Mouse (Mus musculus) MEL (cell line): ENCODE data around the gene Metrnl. TPM values are rescaled to one million over a fixed set of nuclear protein-coding genes. Genes with fewer than 3 reads are reported as not detected.

Source experiments
- DNase-seq: peaks from one replicate; pipeline ENCODE4 v3.0.0; 2011; ENCODE audit warnings: low read depth, low spot score
- H3K27ac ChIP-seq: 2 replicates; pipeline ENCODE4 v1.5.1; 2012; ENCODE audit warnings: low read depth, mild to moderate bottlenecking, control low read depth, low read length, moderate library complexity; ENCODE audit not compliant: control insufficient read depth
- H3K27me3 ChIP-seq, 2 experiments: fragments of 150-350 bp in 1 of 2; sonication (generic) in 1 of 2; 2 replicates each; pipeline ENCODE4 v1.6.1; 2012; ENCODE audit warnings: low read length in 2 of 2, mild to moderate bottlenecking in 2 of 2, improper control_type of control experiment in 1 of 2, moderate library complexity in 1 of 2; ENCODE audit not compliant: insufficient read depth in 2 of 2, control insufficient read depth in 1 of 2
- H3K36me3 ChIP-seq, 2 experiments: 2 replicates each; pipeline ENCODE4 v1.6.1; 2012 to 2014; ENCODE audit warnings: low read length in 2 of 2, improper control_type of control experiment in 1 of 2, inconsistent platforms in 1 of 2, mild to moderate bottlenecking in 1 of 2; ENCODE audit not compliant: insufficient read depth in 2 of 2, control insufficient read depth in 1 of 2
- H3K4me1 ChIP-seq, 2 experiments: fragments of 150-350 bp in 1 of 2; sonication (generic) in 1 of 2; 2 replicates each; pipeline ENCODE4 v1.6.1; 2012; ENCODE audit warnings: low read length in 2 of 2, improper control_type of control experiment in 1 of 2, mild to moderate bottlenecking in 1 of 2; ENCODE audit not compliant: insufficient read depth in 2 of 2, control insufficient read depth in 1 of 2
- H3K4me3 ChIP-seq, 2 experiments: fragments of 150-350 bp in 1 of 2; sonication (generic) in 1 of 2; 2 replicates each; pipeline ENCODE4 v1.5.1; 2012; ENCODE audit warnings: low read depth in 2 of 2, low read length in 2 of 2, mild to moderate bottlenecking in 2 of 2, moderate library complexity in 2 of 2, control low read depth in 1 of 2, improper control_type of control experiment in 1 of 2; ENCODE audit not compliant: control insufficient read depth in 1 of 2, insufficient read depth in 1 of 2
- H3K79me2 ChIP-seq: 2 replicates; pipeline ENCODE4 v1.6.1; 2012; ENCODE audit warnings: mild to moderate bottlenecking, low read length, moderate library complexity; ENCODE audit not compliant: control insufficient read depth, poor library complexity, insufficient read depth
- H3K9ac ChIP-seq: 2 replicates; pipeline ENCODE4 v1.6.1; 2012; ENCODE audit warnings: low read depth, mild to moderate bottlenecking, control low read depth, low read length, moderate library complexity; ENCODE audit not compliant: control insufficient read depth, poor library complexity, severe bottlenecking
- H3K9me3 ChIP-seq: fragments of 150-350 bp; sonication (generic); replicated peaks from 2 replicates; pipeline ENCODE4 v1.6.1; 2012; ENCODE audit warnings: mild to moderate bottlenecking, low read length, improper control_type of control experiment, moderate library complexity; ENCODE audit not compliant: insufficient read depth
- BHLHE40 ChIP-seq: IDR thresholded peaks from 2 replicates; pipeline ENCODE4 v1.6.1; 2012; ENCODE audit warnings: low read depth, mild to moderate bottlenecking, inconsistent platforms, low read length, improper control_type of control experiment, borderline replicate concordance
- CHD2 ChIP-seq: IDR thresholded peaks from 2 replicates; pipeline ENCODE4 v1.6.1; 2011; ENCODE audit warnings: low read length, improper control_type of control experiment
- CTCF ChIP-seq, 3 experiments: IDR thresholded peaks in 2 of 3; conservative IDR thresholded peaks in 1 of 3; 2 replicates each; pipeline ENCODE4 v1.5.1; 2011 to 2012; ENCODE audit warnings: low read length in 3 of 3, low read depth in 2 of 3, mild to moderate bottlenecking in 2 of 3, improper control_type of control experiment in 1 of 3, inconsistent platforms in 1 of 3, mixed read lengths in 1 of 3, moderate library complexity in 1 of 3; ENCODE audit not compliant: control insufficient read depth in 1 of 3, insufficient read depth in 1 of 3, poor library complexity in 1 of 3, severe bottlenecking in 1 of 3
- E2F4 ChIP-seq: IDR thresholded peaks from 2 replicates; pipeline ENCODE4 v1.6.1; 2011; ENCODE audit warnings: low read depth, low read length, improper control_type of control experiment, borderline replicate concordance
- ETS1 ChIP-seq: IDR thresholded peaks from 2 replicates; pipeline ENCODE4 v1.6.1; 2012; ENCODE audit warnings: low read depth, mild to moderate bottlenecking, inconsistent platforms, low read length, improper control_type of control experiment, moderate library complexity
- GABPA ChIP-seq: IDR thresholded peaks from 2 replicates; pipeline ENCODE4 v1.6.1; 2012; ENCODE audit warnings: low read depth, mild to moderate bottlenecking, inconsistent platforms, low read length, improper control_type of control experiment, moderate library complexity
- JUND ChIP-seq: IDR thresholded peaks from 2 replicates; pipeline ENCODE4 v1.6.1; 2011; ENCODE audit warnings: low read depth, mild to moderate bottlenecking, improper control_type of control experiment, low read length
- KAT2A ChIP-seq: conservative IDR thresholded peaks from 2 replicates; pipeline ENCODE4 v1.6.1; 2012; ENCODE audit warnings: low read depth, low read length, improper control_type of control experiment, inconsistent platforms
- MAX ChIP-seq: IDR thresholded peaks from 2 replicates; pipeline ENCODE4 v1.6.1; 2011; ENCODE audit warnings: low read length, improper control_type of control experiment
- MXI1 ChIP-seq: IDR thresholded peaks from 2 replicates; pipeline ENCODE4 v1.6.1; 2011; ENCODE audit warnings: mild to moderate bottlenecking, low read depth, low read length, improper control_type of control experiment
- MYB ChIP-seq: IDR thresholded peaks from 2 replicates; pipeline ENCODE4 v1.6.1; 2011; ENCODE audit warnings: mild to moderate bottlenecking, low read depth, low read length, improper control_type of control experiment
- MYC ChIP-seq: IDR thresholded peaks from 2 replicates; pipeline ENCODE4 v1.6.1; 2011; ENCODE audit warnings: low read depth, mild to moderate bottlenecking, low read length, improper control_type of control experiment, moderate library complexity
- NELFE ChIP-seq: IDR thresholded peaks from 2 replicates; pipeline ENCODE4 v1.6.1; 2011; ENCODE audit warnings: low read depth, low read length, improper control_type of control experiment
- NRF1 ChIP-seq: IDR thresholded peaks from 2 replicates; pipeline ENCODE4 v1.6.1; 2014; ENCODE audit warnings: low read depth, mild to moderate bottlenecking, inconsistent platforms, low read length, improper control_type of control experiment, moderate library complexity; ENCODE audit not compliant: poor library complexity, insufficient read depth, severe bottlenecking
- POLR2A ChIP-seq, 2 experiments: IDR thresholded peaks; 2 replicates each; pipeline ENCODE4 v1.6.1; 2011 to 2012; ENCODE audit warnings: low read length in 2 of 2, mild to moderate bottlenecking in 2 of 2, control low read depth in 1 of 2, improper control_type of control experiment in 1 of 2, low read depth in 1 of 2, moderate library complexity in 1 of 2; ENCODE audit not compliant: control insufficient read depth in 1 of 2, insufficient read depth in 1 of 2, poor library complexity in 1 of 2
- POLR2AphosphoS2 ChIP-seq: IDR thresholded peaks from 2 replicates; pipeline ENCODE4 v1.6.1; 2011; ENCODE audit warnings: low read length, improper control_type of control experiment
- RCOR1 ChIP-seq: IDR thresholded peaks from 2 replicates; pipeline ENCODE4 v1.6.1; 2012; ENCODE audit warnings: low read depth, mild to moderate bottlenecking, inconsistent platforms, low read length, improper control_type of control experiment
- SIN3A ChIP-seq: IDR thresholded peaks from 2 replicates; pipeline ENCODE4 v1.6.1; 2012; ENCODE audit warnings: low read length, improper control_type of control experiment, inconsistent platforms
- SMC3 ChIP-seq: IDR thresholded peaks from 2 replicates; pipeline ENCODE4 v1.6.1; 2011; ENCODE audit warnings: low read depth, low read length, improper control_type of control experiment
- TAL1 ChIP-seq: IDR thresholded peaks from 2 replicates; pipeline ENCODE4 v1.6.1; 2012; ENCODE audit warnings: mild to moderate bottlenecking, inconsistent platforms, low read length, moderate library complexity, mixed read lengths
- TCF12 ChIP-seq: IDR thresholded peaks from 2 replicates; pipeline ENCODE4 v1.6.1; 2014; ENCODE audit warnings: low read depth, mild to moderate bottlenecking, inconsistent platforms, low read length, improper control_type of control experiment, moderate library complexity
- UBTF ChIP-seq: IDR thresholded peaks from 2 replicates; pipeline ENCODE4 v1.6.1; 2012; ENCODE audit warnings: low read depth, mild to moderate bottlenecking, inconsistent platforms, low read length, improper control_type of control experiment, moderate library complexity, borderline replicate concordance; ENCODE audit not compliant: insufficient read depth
- USF1 ChIP-seq: IDR thresholded peaks from 2 replicates; pipeline ENCODE4 v1.6.1; 2014; ENCODE audit warnings: low read depth, mild to moderate bottlenecking, inconsistent platforms, low read length, improper control_type of control experiment, moderate library complexity
- USF2 ChIP-seq, 2 experiments: IDR thresholded peaks; 2 replicates each; pipeline ENCODE4 v1.6.1; 2011 to 2012; ENCODE audit warnings: improper control_type of control experiment in 2 of 2, low read length in 2 of 2, borderline replicate concordance in 1 of 2, inconsistent platforms in 1 of 2, low read depth in 1 of 2, mild to moderate bottlenecking in 1 of 2; ENCODE audit not compliant: insufficient read depth in 1 of 2
- ZC3H11A ChIP-seq: IDR thresholded peaks from 2 replicates; pipeline ENCODE4 v1.6.1; 2012; ENCODE audit warnings: low read depth, mild to moderate bottlenecking, inconsistent platforms, low read length, improper control_type of control experiment
- ZMIZ1 ChIP-seq: IDR thresholded peaks from 2 replicates; pipeline ENCODE4 v1.6.1; 2012; ENCODE audit warnings: low read depth, mild to moderate bottlenecking, inconsistent platforms, low read length, improper control_type of control experiment, moderate library complexity
- ZNF384 ChIP-seq: IDR thresholded peaks from 2 replicates; pipeline ENCODE4 v1.6.1; 2012; ENCODE audit warnings: low read depth, mild to moderate bottlenecking, inconsistent platforms, low read length, improper control_type of control experiment
- polyA plus RNA-seq, 2 experiments: library from polyadenylated mRNA; stranded (reverse) in 1 of 2; unstranded in 1 of 2; fragments of >175 nt in 1 of 2; fragments of >200 nt in 1 of 2; gene quantifications; 2 replicates each; pipeline versions ENCODE4 v1.2.1 to v1.2.4; 2012; ENCODE audit warnings: low replicate concordance in 2 of 2, low read depth in 1 of 2; ENCODE audit not compliant: insufficient read length in 2 of 2, insufficient read depth in 1 of 2, missing spikeins in 1 of 2
- total RNA-seq: library from RNA; depleted of rRNA; stranded (reverse); fragments of 300-350 nt; gene quantifications from 2 replicates; pipeline ENCODE4 v1.2.3, GENCODE M21; 2012

The Metrnl gene
- total and polyA plus RNA-seq, 3 experiments = 2.7 to 2.9 TPM; not detected in 1

DNA sequence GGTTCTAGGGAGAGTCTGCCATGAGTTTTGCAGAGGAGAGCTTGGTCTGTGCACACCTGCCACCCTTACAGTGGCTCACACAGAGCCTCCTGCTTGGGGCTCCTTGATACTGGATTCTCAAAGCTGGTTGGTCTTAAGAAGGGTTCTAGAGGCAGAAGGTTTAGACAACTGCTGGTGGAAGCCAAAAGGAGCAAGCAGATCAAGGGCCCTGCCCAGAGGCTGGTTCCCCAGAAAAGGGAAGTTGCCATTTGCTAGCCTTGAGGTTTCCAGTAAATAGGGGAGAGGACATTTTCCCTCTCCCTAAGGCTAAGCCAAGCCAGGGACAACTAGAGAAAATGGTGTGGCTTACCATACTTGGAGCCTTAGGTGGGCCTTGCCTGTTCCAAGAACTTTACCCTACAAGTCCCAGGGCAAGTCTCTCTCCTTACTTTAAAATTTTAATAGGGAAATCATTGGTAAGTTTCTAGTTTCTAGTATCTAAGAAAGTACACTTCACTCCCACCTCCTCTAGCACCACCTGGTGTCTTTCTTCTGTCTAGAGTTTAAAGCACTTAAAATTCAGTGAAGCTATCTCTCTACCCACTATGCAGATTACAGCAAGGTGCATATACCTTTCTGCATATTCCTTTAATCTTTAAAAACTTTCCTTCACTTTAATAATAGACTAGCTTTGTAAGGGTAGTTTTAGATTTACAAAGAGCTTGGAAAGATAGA lies 42.7 kb downstream of the Metrnl start (continued):
- TF ChIP-seq USF1 (no peak), GABPA (no peak; the same call in 1 of the 2 replicates), POLR2AphosphoS2 (no peak), ZNF384 (no peak), UBTF (no peak), E2F4 (no peak), NRF1 (no peak), SMC3 (peak; percentile 82), ETS1 (0 out of 2 replicates have a peak, but pooled peaks have one; percentile 11), SIN3A (0 out of 2 replicates have a peak, but pooled peaks have one; percentile 61), MYB (no peak), ZMIZ1 (no peak), MYC (0 out of 2 replicates have a peak, but pooled peaks have one; percentile 35), MXI1 (peak; percentile 66), USF2 (IDR thresholded peaks at IDR 0.05; ENCODE audit: borderline replicate concordance in 1 of 2, insufficient read depth in 1 of 2, low read depth in 1 of 2, low read length in 2 of 2) (no peak), KAT2A (no peak), TCF12 (no peak), CTCF (IDR thresholded peaks at IDR 0.05 in 2 of 3, conservative IDR thresholded peaks at IDR 0.05 in 1 of 3; ENCODE audit: control insufficient read depth in 1 of 3, insufficient read depth in 1 of 3, low read depth in 2 of 3, low read length in 3 of 3, poor library complexity in 1 of 3, severe bottlenecking in 1 of 3) (peak in 1 of 3 experiments; percentile 69; a peak in 2 of 6 replicates), MAX (no peak)

DNA sequence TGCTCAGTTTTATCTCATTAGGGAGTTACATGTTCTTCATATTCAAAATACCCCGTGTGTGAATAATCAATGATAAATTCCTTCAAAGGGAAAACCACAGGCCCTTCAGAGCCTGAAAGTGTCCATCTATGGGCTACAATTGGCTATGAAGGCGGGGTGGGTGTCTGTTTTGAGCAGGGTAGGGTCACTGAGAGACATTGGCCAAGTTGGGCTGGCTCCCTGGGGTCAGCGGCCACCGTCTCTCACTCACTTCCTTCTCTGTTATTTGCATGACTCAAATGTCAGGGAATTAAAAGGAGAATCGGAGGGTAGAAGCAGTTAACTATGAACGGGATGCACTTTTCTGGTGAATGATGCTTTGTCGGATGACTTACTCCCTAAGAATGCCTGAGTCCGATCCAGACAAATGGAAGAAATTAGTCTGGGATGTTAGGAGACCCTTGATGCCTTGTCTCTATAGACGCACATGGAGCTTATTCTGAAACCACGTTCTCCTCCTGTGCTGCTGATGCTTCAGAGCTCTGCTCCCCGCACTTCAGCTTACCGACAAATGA lies 45.7 kb downstream of the Metrnl start:
- no peaks in the 10 kb centered on the region for H3K79me2 ChIP-seq
- TF ChIP-seq CHD2 = no peak
- TF ChIP-seq KAT2A = no peak
- no peak for TF ChIP-seq NELFE
- no peak for TF ChIP-seq SIN3A
- no peak for TF ChIP-seq MYC
- TF ChIP-seq SMC3 = no peak
- TF ChIP-seq ZC3H11A = no peak
- no peak for TF ChIP-seq NRF1
- TF ChIP-seq MAX = no peak
- TF ChIP-seq ETS1 = no peak
- TF ChIP-seq GABPA = no peak
- no peak for TF ChIP-seq TAL1
- no peak for TF ChIP-seq RCOR1
- no peak for TF ChIP-seq JUND
- no peak for TF ChIP-seq ZMIZ1
- no peak for TF ChIP-seq POLR2A (IDR thresholded peaks at IDR 0.05; ENCODE audit: control insufficient read depth in 1 of 2, insufficient read depth in 1 of 2, low read depth in 1 of 2, low read length in 2 of 2, poor library complexity in 1 of 2)
- no peak for TF ChIP-seq BHLHE40
- TF ChIP-seq TCF12 = no peak
- TF ChIP-seq, all 39 proteins: peak for 0
- Histone ChIP-seq H3K27me3 (no peaks in the 10 kb centered on the region), H3K4me1 (peaks cover 23 to 29% of the 10 kb centered on the region in 2 experiments), H3K27ac (no peak overlapping the region), H3K9ac (no peak overlapping the region), H3K9me3 (no peaks in the 10 kb centered on the region), H3K36me3 (peaks cover 0 to 37% of the 10 kb centered on the region in 2 experiments; a peak in 2 of 4 replicates), H3K4me3 (no peak overlapping the region)
- DNase-seq = no peak
